Mouse (Mus musculus) R1 (cell line): ENCODE measurements around the gene Kifc3.
A peak's percentile ranks its signal among the peaks of the same experiment; 100 is the strongest.

Experiments used
- DNase-seq: peaks from one replicate; pipeline ENCODE4 v3.0.0-alpha.2; 2018; ENCODE audit warnings: low read depth, low spot score

Kifc3 gene

DNA sequence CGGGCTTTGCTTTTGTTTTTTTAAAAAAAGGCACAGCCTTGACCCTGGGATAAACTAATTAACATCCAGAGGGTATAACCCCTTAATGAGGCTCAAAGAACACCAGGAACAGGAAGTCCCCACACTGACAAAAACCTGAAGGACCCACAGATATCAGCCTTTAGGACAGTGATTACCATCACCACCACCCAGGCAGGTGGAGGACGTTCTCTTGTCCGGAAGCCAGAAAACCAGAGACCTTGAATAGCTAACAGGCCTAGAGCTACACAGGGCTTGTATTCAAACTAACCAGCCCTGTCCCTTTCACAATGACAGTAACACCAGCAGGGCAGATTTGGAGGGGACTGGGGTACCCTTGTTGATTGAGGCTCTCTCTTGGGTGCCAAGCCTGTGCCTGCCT is 66.4 kb downstream of the Kifc3 start:
- no peak for DNase-seq

DNA sequence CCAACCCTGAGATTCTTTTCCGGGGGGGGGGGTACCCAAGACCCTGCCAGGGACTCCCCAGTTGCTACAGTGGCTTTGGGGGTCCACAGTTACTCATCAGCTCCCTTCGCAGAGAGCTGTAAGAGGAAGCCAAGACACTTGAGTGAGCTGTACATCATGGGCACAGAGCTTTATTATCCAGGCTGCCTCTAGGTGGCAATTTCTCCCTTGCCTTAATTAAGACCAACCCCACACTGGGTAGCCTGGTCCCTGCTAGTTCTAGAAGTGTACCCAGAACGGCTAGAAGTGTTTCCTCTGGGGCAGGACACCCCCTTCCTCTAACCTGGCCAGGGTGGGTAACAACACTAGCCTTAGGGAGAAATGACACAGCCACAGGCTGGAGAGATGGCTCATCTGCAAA is 67.4 kb downstream of the Kifc3 start:
- DNase-seq: no peak

DNA sequence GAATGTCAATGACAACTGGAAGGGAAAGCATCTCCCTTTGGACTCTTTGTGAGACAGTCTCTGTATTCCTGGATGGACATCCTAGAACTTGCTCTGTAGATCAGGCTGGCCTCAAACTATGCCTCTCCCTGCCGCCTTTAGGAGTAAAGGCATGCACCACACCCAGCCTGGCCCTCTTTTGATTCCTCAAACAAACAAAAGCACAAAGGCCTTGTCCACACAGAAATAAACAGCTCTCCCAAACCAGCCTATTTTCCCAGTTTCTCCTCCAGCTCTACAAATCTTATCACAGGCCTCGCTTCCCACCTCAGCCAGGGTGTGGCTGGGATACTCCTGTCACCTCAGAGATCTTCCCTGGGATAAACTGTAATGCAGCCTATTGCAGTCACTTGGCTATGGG is 68.4 kb downstream of the Kifc3 start:
- peak; percentile 72 for DNase-seq

DNA sequence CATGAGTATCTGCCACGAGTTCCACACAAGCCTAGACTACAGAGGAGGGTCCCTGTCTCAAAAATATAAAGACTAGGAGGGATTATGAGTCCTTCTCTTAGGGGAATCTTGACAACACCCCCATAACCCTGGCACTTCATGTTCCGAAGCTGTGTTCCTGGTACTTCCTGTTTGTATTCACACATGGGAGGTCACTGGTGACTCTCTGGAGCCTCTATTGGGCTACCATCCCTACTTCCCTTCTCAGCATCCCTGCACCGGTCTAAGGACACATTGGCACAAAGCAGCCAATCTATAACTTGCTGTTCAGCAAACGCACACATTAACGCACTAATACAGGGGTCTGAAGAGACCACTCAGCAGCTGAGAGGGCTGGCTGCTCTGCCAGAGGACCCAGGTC is 70.6 kb downstream of the Kifc3 start:
- DNase-seq: no peak

DNA sequence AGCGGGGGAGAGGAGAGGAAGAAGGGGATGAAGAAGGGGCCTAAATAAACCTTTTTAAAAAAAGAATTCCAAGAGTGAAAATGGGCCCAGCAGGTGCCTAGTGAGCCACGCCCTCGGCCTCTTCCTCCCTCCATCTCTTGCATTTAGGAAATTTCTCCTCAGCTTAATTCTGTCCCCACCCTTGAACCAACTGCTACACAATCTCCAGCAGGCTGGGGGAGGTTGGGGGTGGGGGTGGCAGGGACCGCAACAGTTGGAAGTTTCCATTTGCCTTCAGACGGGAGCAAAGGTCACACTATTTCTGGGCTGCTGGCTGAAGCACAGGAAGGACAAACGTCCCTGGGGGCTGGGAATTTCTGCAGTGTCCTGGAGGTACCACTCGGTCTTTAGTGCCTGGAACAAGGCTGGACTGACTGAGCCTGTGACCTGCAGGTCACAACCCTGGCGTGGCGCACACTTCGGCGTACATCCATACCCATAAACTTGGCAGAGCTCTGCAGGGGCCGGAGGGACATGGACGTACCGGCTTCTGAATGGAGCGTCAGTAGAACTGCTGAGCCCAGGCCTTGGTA is 71.6 kb downstream of the Kifc3 start:
- peak; percentile 87 for DNase-seq

DNA sequence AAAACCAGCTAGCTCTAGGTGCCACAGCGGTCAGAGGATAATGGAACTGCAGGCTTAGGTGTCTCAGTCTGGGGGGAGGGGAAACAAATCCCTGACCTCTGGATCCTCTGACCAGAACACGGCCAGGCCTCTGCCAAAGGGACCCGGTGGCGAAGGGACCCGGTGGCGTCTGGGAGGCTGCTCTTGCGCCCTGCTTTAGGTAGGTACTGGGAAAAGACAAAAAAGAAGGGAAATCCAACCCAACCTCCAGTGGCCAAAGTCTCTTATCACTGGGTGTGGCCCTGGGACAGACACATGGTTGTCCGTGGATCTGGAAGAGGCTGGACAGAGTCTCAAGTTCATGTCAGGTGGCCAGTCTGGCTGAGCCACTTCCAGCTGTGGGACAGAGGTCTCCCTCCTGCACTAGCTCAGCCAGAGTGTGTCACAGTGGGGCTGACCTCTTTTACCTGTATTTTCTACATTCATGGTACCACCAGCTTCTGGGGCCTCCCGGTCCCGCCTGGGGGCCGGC is 73.8 kb downstream of the Kifc3 start:
- DNase-seq: no peak

DNA sequence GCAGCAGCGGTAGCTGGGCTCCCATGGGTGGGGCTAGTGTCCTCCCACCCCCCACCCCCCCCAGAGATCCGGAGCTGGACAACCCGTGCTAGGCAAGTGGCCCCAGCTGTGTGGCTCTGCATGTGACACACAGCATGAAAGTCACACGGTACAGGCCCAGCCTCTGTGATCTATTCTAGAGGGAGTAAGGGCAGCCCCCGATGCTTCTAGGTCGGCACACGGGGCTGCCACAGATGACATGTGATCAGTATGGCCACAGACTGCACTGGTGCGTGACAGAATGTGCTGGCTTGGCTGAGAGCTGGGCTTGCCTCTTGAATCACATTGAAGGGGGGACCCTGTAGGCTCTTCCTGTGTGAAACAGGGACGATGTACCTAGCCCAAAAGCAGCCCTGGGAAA is 75.0 kb downstream of the Kifc3 start:
- DNase-seq: no peak

DNA sequence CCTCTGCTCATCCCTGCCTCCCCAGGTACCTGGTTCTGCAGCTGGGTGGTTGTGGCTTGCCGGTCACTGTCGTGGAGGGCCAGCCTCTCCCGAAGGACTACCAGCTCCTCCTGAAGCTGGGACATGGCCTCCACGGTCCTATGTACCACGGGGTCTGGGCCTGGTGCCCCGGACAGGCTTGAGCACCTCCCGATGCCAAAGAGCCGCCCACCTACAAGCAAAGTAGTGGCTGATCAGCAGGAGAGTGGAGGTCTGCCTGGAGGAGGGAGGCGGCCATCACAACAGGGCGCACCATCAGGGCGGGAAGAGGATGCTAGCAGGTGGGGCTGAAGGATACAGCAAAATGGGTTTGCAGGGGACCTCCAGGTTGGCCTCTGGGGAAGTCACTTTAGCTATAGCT is 76.1 kb downstream of the Kifc3 start:
- DNase-seq: no peak

DNA sequence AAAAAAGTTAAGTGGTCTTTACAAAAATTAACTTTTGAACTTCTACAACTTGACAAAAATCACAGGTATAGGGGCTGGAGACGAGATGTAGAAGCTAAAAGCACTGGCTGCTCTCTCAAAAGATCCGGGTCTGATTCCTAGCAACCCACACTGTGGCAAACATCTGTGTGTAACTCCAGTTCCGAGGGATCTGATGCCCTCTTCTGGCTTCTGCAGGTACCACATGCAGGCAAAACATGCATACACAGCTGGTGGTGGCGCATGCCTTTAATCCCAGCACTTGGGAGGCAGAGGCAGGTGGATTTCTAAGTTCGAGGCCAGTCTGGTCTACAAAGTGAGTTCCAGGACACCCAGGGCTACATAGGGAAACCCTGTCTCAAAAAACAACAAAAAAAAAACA is 79.2 kb downstream of the Kifc3 start:
- DNase-seq: peak; percentile 77

DNA sequence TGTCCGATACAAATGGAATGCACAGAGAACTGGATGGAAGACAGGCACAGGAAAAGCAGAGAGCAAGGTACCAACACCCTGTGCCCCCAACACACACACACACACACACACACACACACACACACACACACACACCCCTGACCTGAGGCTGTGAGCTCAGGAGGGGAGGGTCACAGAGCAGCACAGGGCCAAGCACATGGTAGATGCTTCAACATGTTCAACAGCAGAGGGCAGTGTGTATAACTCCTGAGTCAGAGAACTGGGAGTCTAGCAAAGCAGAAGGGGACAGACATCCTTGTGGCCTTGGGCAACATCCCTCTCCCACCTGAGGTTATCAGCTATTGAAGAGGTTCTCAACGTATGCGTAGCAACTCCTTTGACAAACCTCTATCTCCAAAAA is 88.9 kb downstream of the Kifc3 start:
- DNase-seq: peak; percentile 67

DNA sequence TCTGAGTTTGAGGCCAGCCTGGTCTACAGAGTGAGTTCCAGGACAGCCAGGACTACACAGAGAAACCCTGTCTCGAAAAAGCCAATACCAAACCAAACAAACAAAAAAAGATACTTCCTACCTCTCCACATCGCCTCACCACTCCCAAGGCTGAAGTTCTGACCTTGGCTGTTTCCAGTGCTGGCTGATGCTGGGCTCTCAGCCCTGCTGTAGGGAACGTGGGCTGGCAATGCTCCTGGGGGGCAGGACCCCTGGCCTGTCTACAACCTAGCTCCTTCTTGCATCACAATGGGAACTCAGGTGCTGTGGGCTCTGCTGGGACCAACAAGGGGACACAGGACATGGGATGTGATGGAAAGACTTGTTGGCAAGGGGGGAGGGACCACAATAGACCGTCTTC is 89.5 kb downstream of the Kifc3 start:
- no peak for DNase-seq

DNA sequence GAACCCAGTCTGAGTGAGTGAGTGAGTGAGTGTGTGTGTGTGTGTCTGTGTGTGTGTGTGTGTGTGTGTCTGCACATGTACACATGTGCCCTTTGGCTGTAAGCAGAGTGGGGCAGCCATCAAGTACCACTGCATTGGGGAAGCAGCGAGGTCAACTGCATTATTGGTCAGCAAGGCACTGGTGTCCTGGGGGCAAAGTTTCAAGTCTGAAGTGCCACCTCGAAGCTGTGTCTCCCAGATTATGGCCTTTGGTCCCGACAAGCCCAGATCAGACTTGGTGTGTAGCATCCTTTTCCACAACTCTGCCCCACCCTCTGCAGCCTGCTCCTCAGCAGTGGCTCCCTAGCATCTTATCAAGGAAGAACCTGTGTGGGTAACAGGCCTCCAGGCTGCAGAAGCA is 90.0 kb downstream of the Kifc3 start:
- no peak for DNase-seq

DNA sequence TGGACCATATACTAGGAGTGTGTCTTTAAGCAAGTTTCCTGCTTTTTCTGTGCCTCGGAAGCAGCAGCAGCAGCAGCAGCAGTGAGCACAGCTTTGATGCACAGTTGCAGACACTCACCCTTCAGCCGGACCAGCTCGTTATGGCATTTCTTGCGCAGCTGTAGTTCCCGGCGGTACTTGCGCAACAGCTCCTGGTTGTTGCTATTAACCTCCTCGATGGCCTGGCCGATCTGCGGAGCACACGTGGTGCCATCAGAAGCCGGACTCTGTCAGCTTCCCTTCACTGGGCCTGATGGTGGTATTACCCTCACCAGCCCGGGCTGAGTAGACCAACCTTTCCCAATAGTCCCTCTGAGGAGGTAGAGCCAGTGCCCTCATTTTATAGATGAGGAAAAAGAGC is 95.3 kb downstream of the Kifc3 start:
- DNase-seq: no peak

DNA sequence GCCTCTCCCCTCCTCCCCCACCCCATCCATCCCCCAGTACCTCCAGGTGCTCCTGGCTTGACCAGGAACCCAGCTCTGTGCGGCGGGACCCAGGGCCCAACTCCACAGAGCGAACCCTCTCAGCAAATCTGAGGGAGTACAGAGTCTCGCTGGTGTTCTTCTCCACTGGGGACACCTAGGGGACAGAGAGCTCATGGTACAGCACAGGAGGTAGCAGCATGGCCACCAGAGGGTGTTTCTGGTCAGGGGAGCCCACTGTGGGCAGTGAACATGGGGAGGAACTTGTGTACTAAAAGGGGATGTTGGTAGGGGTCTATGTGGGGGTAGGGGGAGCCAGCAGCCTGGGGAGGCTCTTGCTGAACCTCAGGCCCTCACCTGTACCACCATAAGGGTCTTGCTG is 100.6 kb downstream of the Kifc3 start:
- DNase-seq: no peak

DNA sequence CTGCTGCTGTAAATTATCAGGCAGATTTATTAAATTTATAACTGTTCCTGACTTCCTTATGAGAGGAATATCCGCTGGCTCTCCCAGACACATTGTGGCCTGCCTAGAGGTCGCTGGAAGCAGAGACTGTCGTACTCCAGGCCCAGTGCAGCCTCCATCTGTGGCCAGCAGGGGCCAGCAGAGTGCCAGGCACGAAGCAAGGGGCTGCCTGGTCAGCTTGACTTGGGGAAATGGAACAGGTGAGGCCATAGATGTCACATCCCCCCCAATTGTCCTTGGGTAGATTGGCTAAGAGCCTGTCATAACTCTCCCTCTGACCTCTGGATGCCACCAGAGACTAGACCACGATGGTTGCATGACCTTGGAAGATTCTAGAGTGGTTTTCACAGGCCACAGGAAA is 103.6 kb downstream of the Kifc3 start:
- DNase-seq: peak; percentile 56

DNA sequence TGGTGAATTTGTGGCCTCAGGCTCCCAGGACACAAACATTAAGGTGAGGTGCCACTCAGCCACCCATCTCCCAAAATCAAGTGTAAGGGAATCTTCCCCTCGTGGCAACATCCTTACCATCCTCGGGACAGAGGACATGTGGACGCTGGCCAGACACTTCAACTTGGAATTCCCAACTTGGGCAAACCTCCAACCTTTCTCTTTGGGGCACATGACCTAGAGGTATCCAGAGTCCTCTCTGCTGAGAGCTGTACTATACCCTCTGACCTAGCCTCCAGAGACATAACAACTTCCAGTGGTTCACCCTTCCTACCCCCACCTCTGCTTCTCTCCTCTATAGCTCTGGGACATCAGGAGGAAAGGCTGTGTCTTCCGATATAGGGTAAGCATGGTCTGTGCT is 109.0 kb downstream of the Kifc3 start:
- no peak for DNase-seq

DNA sequence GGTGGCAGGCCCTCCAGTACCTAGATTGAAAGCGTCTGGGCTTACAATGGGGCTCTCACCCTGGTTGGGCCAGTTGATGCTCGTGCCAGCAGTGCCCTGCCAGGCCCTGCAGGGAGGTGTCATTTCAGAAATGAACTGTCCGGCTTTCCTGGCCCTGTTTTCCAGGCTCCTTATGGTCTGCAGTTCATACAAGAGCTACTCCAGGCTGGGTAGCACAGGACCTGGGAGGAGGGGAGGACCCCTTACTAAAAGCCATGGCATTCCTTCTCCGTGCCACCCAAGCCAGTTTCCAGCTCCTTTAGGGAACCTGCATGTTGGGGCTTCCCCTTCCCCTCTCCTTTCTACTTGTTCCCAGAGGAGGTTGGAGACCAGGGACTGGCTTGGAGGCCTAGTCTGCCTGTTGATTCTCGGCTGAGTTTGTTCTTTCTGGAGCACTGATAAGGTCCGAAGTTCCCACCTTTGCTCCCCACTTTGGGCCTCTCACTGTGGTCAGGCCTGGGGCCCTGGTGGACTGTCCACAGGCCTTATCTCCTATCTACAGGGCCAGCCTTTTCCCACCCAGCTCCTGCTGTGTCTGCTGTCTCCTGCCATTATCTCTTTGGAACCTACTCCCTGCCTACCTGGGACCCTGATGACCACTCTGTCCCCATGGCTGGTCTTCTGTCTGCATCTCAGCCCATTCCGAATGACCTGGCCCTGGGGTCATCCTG is 117.0 kb downstream of the Kifc3 start:
- DNase-seq: no peak

DNA sequence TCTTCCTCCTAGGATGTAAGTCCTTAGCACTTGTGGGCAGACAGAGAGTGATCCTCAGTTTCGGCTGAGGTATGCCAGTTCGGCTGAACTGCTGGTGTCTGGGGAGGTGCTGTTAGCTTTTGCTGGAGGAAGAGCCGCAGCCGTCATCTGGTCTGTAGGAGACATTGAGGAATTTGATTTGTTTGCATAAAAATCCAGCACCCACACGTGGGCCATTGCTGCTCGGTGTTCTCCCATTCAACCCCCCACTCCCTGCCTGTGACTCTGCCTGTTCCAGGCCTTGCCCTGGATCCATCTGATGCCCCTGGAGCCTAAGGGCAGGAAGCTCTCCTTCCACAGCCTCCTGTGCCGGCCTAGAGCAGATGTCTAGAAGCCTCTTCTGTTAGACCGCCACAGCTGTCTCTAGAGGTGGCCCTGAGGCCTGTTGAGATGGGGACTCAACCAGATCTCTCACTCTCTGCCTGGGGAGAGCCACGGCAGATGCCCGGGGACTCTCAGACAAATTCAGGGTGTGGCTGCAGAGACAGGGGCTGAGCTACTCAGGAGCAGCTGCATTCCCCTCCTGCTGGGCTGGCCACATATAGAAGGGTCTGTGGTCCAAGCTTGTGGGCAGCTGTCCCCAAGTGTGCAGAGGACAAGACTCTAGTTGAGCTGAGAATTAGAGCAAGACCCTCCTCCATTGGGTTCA is 117.7 kb downstream of the Kifc3 start:
- DNase-seq: peak; percentile 69

DNA sequence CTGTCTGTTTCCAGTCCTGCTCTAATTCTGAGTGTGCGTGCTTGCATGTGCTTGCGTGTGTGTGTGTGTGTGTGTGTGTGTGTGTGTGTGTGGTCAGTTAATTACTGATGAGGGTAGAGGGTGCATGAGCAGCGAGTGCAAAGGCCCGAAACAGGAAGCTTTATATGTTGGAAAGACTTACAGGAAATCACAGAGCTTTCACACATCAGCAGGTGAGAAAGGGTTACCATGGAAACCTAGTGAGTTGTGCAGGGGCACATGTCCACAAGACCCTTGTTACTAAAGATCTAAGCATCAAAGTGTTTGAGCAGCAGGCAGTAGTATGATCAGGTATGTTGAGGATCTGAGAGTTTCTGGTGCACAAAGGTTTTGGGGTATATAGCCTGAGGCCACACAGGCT is 118.4 kb downstream of the Kifc3 start:
- peak; percentile 37 for DNase-seq

DNA sequence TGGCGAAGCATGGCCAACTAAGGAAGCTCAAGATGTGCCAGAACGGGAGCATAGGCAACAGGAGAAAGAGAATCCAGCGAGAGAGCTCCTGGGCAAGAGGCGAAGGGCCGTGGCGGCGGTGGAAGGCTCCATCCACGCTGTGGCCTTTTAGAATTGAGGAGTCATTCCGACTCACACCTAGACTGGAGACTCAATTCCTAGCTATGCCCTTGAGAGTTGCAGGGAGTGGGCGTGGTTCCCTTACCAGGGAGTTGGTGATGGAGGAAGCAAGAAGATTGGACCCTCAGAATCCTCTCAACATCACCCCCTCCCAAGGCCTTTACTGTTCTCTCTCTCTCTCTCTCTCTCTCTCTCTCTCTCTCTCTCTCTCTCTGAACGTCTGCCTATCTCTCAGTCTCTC is 121.0 kb downstream of the Kifc3 start:
- DNase-seq: peak; percentile 55

DNA sequence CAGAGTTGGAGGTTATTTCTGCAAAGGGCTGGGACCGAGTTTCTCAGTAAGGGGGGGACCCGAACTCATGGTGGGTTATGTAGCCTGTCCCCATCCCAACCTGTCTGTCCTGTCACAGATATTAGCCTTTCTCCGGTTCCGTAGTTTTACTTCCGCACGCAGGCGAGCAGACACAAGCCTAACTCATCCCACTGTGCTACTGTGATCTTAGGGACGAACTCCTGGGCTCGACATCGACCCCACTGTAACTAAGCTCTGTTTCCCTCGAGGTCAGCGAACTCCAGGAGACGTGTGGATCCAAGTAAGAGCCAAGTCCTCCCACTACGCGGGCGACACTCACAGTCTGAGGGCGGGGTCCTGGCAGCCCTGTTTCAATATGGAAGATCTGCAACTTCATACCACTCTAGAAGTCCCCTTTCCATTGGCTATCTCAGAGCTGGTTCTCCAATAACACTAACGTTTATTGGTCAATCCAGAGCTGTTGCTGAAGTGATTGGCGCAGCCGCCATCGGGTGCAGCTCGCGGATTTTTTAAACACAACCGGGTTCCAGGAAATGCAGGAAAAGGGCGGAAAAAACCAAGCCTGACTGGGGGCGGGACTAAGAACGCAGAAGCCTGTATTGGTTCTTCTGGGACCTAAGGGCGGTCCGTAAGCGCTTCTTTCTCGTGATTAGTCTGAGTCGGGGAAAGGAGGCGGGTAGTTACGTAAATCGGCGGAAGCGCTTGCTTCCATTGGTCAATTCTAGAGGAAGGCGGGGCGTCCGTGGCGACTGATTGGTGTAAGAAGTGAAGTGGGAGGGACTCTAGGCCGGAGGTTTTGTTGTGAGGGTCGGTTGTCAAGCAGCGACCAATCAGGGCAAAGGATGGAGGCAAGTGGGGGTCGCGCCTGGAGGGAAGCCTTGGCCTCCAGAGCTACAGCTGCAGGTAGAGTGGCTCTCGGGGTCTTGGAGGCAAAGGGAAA is 122.0 kb downstream of the Kifc3 start, which contains the start of gene Katnb1:
Gene Katnb1, plus strand, starts transcription at position 806 of the 961 bp plus-strand sequence.
- DNase-seq: peak; percentile 100

DNA sequence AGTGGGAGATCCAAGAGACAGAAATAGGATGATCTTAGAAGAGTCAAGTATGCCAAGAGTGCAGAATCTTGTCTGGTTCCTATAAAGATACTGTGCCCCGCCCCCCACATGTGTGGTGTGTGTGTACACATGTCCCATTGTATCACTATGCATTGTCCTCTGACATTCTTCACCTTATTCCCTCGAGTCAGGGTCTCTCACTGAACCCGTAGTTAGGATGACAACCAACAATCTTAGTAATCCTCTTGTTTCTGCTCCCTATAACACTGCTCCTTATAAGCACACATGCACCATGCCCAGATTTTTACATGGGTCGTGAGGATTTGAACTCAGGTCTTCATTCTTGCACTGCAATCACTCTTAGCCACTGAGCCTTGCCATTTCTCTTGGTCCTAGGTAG is 123.3 kb downstream of the Kifc3 start:
- DNase-seq: no peak
